Mouse (Mus musculus) stomach, postnatal 0 days (tissue): ENCODE data around the gene Sash1. TPM values are rescaled to one million over a fixed set of nuclear protein-coding genes. Genes with fewer than 3 reads are reported as not detected.

Source experiments
- ATAC-seq: fragments of 200-750 bp; cut with Nextera tagmentation; 2 replicates; pipeline ENCODE4 v1.8.0; 2017; ENCODE audit not compliant: low FRiP score, low TSS enrichment
- DNase-seq: peaks from one replicate; pipeline ENCODE4 v3.0.0-alpha.2; 2016; ENCODE audit warnings: low spot score
- H3K27ac ChIP-seq: fragments of 300-500 bp; sonication (generic); replicated peaks from 2 replicates; pipeline ENCODE4 v1.5.1; 2014; ENCODE audit warnings: mild to moderate bottlenecking, control low read depth
- H3K27me3 ChIP-seq: fragments of 300-500 bp; sonication (generic); 2 replicates; pipeline ENCODE4 v1.6.1; 2014; ENCODE audit warnings: low read length; ENCODE audit not compliant: control insufficient read depth, insufficient read depth
- H3K36me3 ChIP-seq: fragments of 300-500 bp; sonication (generic); 2 replicates; pipeline ENCODE4 v1.6.1; 2014; ENCODE audit warnings: low read length, mixed read lengths; ENCODE audit not compliant: control insufficient read depth, insufficient read depth
- H3K4me1 ChIP-seq: fragments of 300-500 bp; sonication (generic); replicated peaks from 2 replicates; pipeline ENCODE4 v1.6.1; 2014; ENCODE audit warnings: antibody characterized with exemption; ENCODE audit not compliant: control insufficient read depth, insufficient read depth
- H3K4me2 ChIP-seq: fragments of 300-500 bp; sonication (generic); replicated peaks from 2 replicates; pipeline ENCODE4 v1.6.1; 2014; ENCODE audit warnings: low read depth, mild to moderate bottlenecking, control low read depth, moderate library complexity
- H3K4me3 ChIP-seq: fragments of 300-500 bp; sonication (generic); 2 replicates; pipeline ENCODE4 v1.5.1; 2014; ENCODE audit warnings: low read depth, low read length, control low read depth
- H3K9ac ChIP-seq: fragments of 300-500 bp; sonication (generic); 2 replicates; pipeline ENCODE4 v1.6.1; 2014; ENCODE audit warnings: mild to moderate bottlenecking, low read length, control low read depth, mixed read lengths
- H3K9me3 ChIP-seq: fragments of 300-500 bp; sonication (generic); 2 replicates; pipeline ENCODE4 v1.6.1; 2016; ENCODE audit warnings: low read length; ENCODE audit not compliant: control insufficient read depth
- CTCF ChIP-seq: IDR thresholded peaks from 2 replicates; pipeline ENCODE4 v1.5.1; 2016; ENCODE audit warnings: antibody characterized with exemption, low read depth, mild to moderate bottlenecking, moderate library complexity
- EP300 ChIP-seq: optimal IDR thresholded peaks from 2 replicates; pipeline ENCODE3; 2016; ENCODE audit warnings: antibody characterized with exemption
- WGBS: fragments of 180-500 bp; shearing (Covaris S2); extraction: QIAGEN DNeasy Blood & Tissue Kit; methylation state at CpG from one replicate; pipeline ENCODE4 v1.1.7; 2014; 5-methylcytosine and 5-hydroxymethylcytosine counted together
- polyA plus RNA-seq: library from polyadenylated mRNA; unstranded; fragments of >200 nt; fragmentation: Nextera tagmentation; extraction: Ambion mirVana; gene quantifications from 2 replicates; pipeline ENCODE4 v1.2.1, GENCODE M21; 2015

Sash1 gene
- polyA plus RNA-seq, 1 experiment from 2014 or later = 3.8 TPM

GRCm38 (mm10) chr10:8928775-8929647 lies 43.1 kb upstream of the Sash1 start:
- no peak for ATAC-seq
- TF ChIP-seq CTCF (no peak), EP300 (no peak)

DNA sequence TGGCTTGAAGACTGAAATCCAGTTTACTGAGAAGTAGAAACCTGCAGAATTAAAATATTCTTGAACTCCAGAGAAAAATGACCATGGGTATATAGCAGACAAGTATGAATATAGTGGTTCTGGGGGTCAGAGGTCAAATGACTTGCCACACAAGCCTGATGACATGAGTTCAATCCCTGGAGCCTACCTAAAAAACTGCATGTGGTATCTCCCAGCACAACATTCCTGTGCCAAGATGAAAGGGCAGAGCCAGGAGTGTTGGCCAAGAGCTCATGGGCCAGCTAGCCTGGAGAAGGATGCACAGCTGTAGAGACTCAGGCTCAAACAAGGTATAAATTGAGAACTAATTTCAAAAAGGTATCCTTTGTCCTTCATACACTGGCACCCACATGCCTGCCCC lies 42.4 kb upstream of the Sash1 start:
- Histone ChIP-seq H3K27ac (no peak overlapping the region), H3K27me3 (no peaks in the 10 kb centered on the region), H3K9me3 (no peaks in the 10 kb centered on the region), H3K4me2 (no peak overlapping the region), H3K4me1 (no peaks in the 10 kb centered on the region), H3K4me3 (no peak overlapping the region), H3K9ac (no peak overlapping the region), H3K36me3 (no peaks in the 10 kb centered on the region)
- ATAC-seq (no peak), DNase-seq (no peak)
- TF ChIP-seq CTCF = no peak

More at GRCm38 (mm10) chr10:8928775-8929647, 43.1 kb upstream of the Sash1 start:
- Histone ChIP-seq H3K27me3 (no peaks in the 10 kb centered on the region), H3K4me3 (no peak overlapping the region), H3K9ac (no peak overlapping the region), H3K4me1 (no peaks in the 10 kb centered on the region), H3K27ac (0 out of 2 replicates have a peak overlapping the region, but pooled peaks have one; percentile 24), H3K9me3 (no peaks in the 10 kb centered on the region), H3K36me3 (no peaks in the 10 kb centered on the region), H3K4me2 (no peak overlapping the region)
- 54% methylated on average over 10 of the region's 10 CpGs for WGBS
- peak; percentile 20 for DNase-seq

- H3K9me3 ChIP-seq = no peaks in the 10 kb centered on the region
- WGBS = 90% methylated on average over 3 of the region's 3 CpGs
Measured at GRCm38 (mm10) chr10:8926906-8927305, 41.0 kb upstream of the Sash1 start.

GRCm38 (mm10) chr10:8926295-8926694 lies 40.4 kb upstream of the Sash1 start:
- no peaks in the 10 kb centered on the region for H3K9me3 ChIP-seq
- DNase-seq (no peak), ATAC-seq (no peak)
- H3K4me1 ChIP-seq = no peaks in the 10 kb centered on the region
- H3K9ac ChIP-seq = no peak overlapping the region
- H3K36me3 ChIP-seq = no peaks in the 10 kb centered on the region
- H3K4me2 ChIP-seq = no peak overlapping the region
- H3K27ac ChIP-seq = no peak overlapping the region
- H3K27me3 ChIP-seq = no peaks in the 10 kb centered on the region
- WGBS = 85% methylated on average over 3 of the region's 3 CpGs
- H3K4me3 ChIP-seq = no peak overlapping the region
- TF ChIP-seq EP300 (no peak), CTCF (no peak)

More at GRCm38 (mm10) chr10:8926906-8927305, 41.0 kb upstream of the Sash1 start:
- no peak for DNase-seq
- Histone ChIP-seq H3K9ac (no peak overlapping the region), H3K4me1 (no peaks in the 10 kb centered on the region), H3K4me2 (no peak overlapping the region), H3K27ac (no peak overlapping the region), H3K4me3 (no peak overlapping the region), H3K36me3 (no peaks in the 10 kb centered on the region), H3K27me3 (no peaks in the 10 kb centered on the region)
- no peak for TF ChIP-seq EP300
- no peak for TF ChIP-seq CTCF
- no peak for ATAC-seq

DNA sequence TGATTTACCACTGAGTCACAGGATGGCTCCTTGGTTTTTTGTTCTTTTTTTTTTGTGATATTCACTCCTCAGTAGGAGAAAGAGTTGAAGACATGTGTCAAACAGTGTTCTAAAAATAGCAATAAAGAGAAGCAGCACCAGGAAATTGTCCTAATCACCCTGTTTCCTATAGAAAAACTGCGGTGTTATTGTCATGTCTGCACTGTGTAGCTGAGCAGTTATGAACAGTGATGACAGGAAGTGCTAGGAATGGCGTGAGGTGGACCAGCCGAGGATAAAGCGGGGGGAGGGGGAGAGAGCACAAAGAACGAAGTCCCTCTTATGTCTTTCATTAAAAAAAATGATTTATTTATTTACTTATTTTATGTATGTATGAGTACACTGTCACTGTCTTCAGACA lies 39.4 kb upstream of the Sash1 start:
- Histone ChIP-seq H3K4me2 (no peak overlapping the region), H3K4me3 (no peak overlapping the region), H3K27ac (no peak overlapping the region), H3K9ac (no peak overlapping the region), H3K4me1 (no peaks in the 10 kb centered on the region), H3K36me3 (no peaks in the 10 kb centered on the region), H3K9me3 (no peaks in the 10 kb centered on the region), H3K27me3 (no peaks in the 10 kb centered on the region)
- TF ChIP-seq EP300 (no peak), CTCF (no peak)
- 59% methylated on average over 5 of the region's 5 CpGs for WGBS
- ATAC-seq = no peak
- no peak for DNase-seq

DNA sequence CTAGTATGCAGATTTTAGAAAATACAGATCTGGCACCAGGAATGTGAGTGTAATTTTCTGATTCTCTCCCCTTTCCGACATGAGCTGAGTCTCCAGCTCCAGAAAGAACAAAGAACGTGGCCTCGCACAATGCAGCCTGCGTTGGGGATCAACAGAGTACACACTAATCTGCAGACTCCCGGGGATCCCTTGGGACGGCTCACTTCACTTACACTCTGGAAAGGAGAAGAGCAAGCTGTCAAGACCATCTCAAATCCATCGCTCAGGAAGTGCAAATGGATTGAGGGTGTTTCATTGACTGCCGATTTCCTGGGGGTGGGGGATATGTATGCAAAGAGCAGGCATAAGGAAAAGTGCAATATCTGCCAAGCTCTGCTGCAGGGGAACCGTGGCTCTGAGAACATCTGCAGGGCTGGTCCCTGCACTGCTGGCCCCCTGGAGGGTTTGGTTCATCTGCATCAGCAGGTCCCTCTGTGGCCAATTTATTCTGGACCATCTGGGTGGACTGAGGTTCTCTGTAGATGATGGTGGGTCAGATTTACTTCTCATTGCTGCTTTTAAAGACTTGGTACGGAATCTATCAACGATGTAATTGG lies 35.3 kb upstream of the Sash1 start:
- Histone ChIP-seq H3K27ac (no peak overlapping the region), H3K4me1 (no peaks in the 10 kb centered on the region), H3K27me3 (no peaks in the 10 kb centered on the region), H3K4me3 (no peak overlapping the region), H3K4me2 (no peak overlapping the region), H3K36me3 (no peaks in the 10 kb centered on the region), H3K9ac (no peak overlapping the region), H3K9me3 (no peaks in the 10 kb centered on the region)
- DNase-seq = no peak
- TF ChIP-seq CTCF = no peak
- no peak for TF ChIP-seq EP300
- WGBS = 62% methylated on average over 11 of the region's 11 CpGs
- no peak for ATAC-seq
